Mouse (Mus musculus) layer of hippocampus, postnatal 14 days (tissue): ENCODE data around the gene Crym. TPM values are rescaled to one million over a fixed set of nuclear protein-coding genes. Genes with fewer than 3 reads are reported as not detected.

ENCODE experiments used
- DNase-seq, 2 experiments: peaks; one replicate each; pipeline ENCODE4 v3.0.0; 2021 to 2022; ENCODE audit warnings: low spot score in 2 of 2, mixed read lengths in 1 of 2
- long read RNA-seq, 2 experiments: library from polyadenylated mRNA; stranded (forward); transcript quantifications; one replicate each; pipeline ENCODE4 v2.0.0; 2021
- total RNA-seq, 2 experiments: library from RNA; stranded (reverse); gene quantifications; 2 replicates each; pipeline ENCODE4 v1.2.3; 2021

Gene Crym
- total RNA-seq, result 100 to 1,000 TPM; 479 to 510 TPM
- long read RNA-seq, experiment 1, transcript Crym-201 (8 exons, 1,383 nt), result major isoform, 160 of 189 reads
- long read RNA-seq, experiment 1, partial matches to known transcripts, result 21 of 189 reads
- long read RNA-seq, experiment 1, other reads (novel, unspliced or antisense), result 7 of 189 reads
- long read RNA-seq, experiment 2, transcript Crym-201 (8 exons, 1,383 nt), result major isoform, 270 of 315 reads
- long read RNA-seq, experiment 2, partial matches to known transcripts, result 34 of 315 reads
- long read RNA-seq, experiment 2, other reads (novel, unspliced or antisense), result 11 of 315 reads

GRCm38 (mm10) chr7:120201771-120202170 lies at the start of gene Crym:
TSS of gene Crym (minus strand) at chr7:120202111.
- DNase-seq, result no peak

GRCm38 (mm10) chr7:120241092-120241491 lies 39.2 kb upstream of the Crym start:
- DNase-seq, result no peak

- peak in 1 of 2 experiments; percentile 19 for DNase-seq
These were observed 26.6 kb upstream of the Crym start for GRCm38 (mm10) chr7:120228541-120228940.

- DNase-seq, result no peak
These were observed 4.1 kb upstream of the Crym start for GRCm38 (mm10) chr7:120205989-120206388.

GRCm38 (mm10) chr7:120203789-120204188 lies 1.9 kb upstream of the Crym start, which contains the start of gene Abca14:
TSS of gene Abca14 (plus strand) at chr7:120203961.
- peak; percentile 88 to 89 for DNase-seq

GRCm38 (mm10) chr7:120201231-120201744 lies 623 bp downstream of the Crym start:
- DNase-seq, result no peak

GRCm38 (mm10) chr7:120195207-120195606 lies 6.7 kb downstream of the Crym start:
- no peak for DNase-seq

- DNase-seq, result no peak
These were observed 9.1 kb downstream of the Crym start for GRCm38 (mm10) chr7:120192816-120193215.

GRCm38 (mm10) chr7:120192207-120192606 lies 9.7 kb downstream of the Crym start:
- DNase-seq, result no peak

GRCm38 (mm10) chr7:120190150-120190665 lies 11.7 kb downstream of the Crym start:
- no peak for DNase-seq

- no peak for DNase-seq
These were observed 12.4 kb downstream of the Crym start for GRCm38 (mm10) chr7:120189369-120190149.

GRCm38 (mm10) chr7:120188946-120189345 lies 13.0 kb downstream of the Crym start:
- DNase-seq, result no peak

GRCm38 (mm10) chr7:120182891-120183290 lies 19.0 kb downstream of the Crym start:
- no peak for DNase-seq

GRCm38 (mm10) chr7:120181401-120182230 lies 20.3 kb downstream of the Crym start:
- DNase-seq, result no peak

- DNase-seq, result no peak
These were observed 21.4 kb downstream of the Crym start for GRCm38 (mm10) chr7:120180547-120180946.

- no peak for DNase-seq
These were observed 23.0 kb downstream of the Crym start for GRCm38 (mm10) chr7:120178935-120179334.

- DNase-seq, result no peak
These were observed 24.3 kb downstream of the Crym start for GRCm38 (mm10) chr7:120177611-120178010.

- no peak for DNase-seq
These were observed 27.0 kb downstream of the Crym start for GRCm38 (mm10) chr7:120174723-120175504.

- DNase-seq, result no peak
These were observed 28.2 kb downstream of the Crym start, which contains the start of gene Anks4b for GRCm38 (mm10) chr7:120173603-120174244. TSS of gene Anks4b (plus strand) at chr7:120173858.
